Mouse (Mus musculus) megakaryocyte, embryonic 14.5 days (primary cell): ENCODE results near the gene Tmem170b.

ENCODE experiments used
- FLI1 ChIP-seq: IDR thresholded peaks from 2 replicates; pipeline ENCODE4 v1.6.1; 2012; ENCODE audit warnings: low read length, inconsistent platforms, mixed read lengths
- GATA1 ChIP-seq: IDR thresholded peaks from 3 replicates; pipeline ENCODE4 v1.6.1; 2012; ENCODE audit warnings: mixed read lengths, low read length, inconsistent platforms, borderline replicate concordance

DNA sequence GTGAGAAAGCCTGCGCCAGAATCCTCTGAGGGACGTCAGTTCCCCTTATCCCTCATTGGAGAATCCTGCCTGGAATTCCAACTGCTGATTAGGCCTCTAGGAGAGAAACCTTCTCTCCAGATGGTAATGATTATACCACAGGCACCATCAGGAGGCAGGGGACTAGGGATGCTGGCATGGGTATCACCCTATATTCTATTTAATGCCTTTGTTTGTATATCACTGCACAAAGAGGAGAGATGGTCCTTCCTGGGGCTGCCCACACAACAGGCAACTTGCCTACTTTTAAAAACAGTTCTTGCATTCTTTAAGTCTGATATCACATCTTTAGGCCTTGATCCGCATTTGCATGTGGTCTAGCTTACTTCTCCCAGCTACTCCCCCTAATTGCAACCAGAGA is 37.3 kb upstream of the Tmem170b start:
- TF ChIP-seq GATA1 (no peak), FLI1 (no peak)
